Mouse (Mus musculus) G1E (cell line): ENCODE measurements at regions not wholly inside any gene's neighbourhood (a gene's known extent, or its start where the extent isn't known, plus 50 kb on each side); places are given as distances from the start of the nearest gene placed in this dataset.

Experiments
- CTCF ChIP-seq: IDR thresholded peaks from 2 replicates; pipeline ENCODE4 v1.5.1; 2012; ENCODE audit warnings: low read depth, low read length, inconsistent platforms, mixed read lengths
- GATA1 ChIP-seq: IDR thresholded peaks from 2 replicates; pipeline ENCODE4 v1.6.1; 2012; ENCODE audit warnings: borderline replicate concordance, low read length, inconsistent platforms, mixed read lengths
- GATA2 ChIP-seq: IDR thresholded peaks from 2 replicates; pipeline ENCODE4 v1.6.1; 2012; ENCODE audit warnings: low read depth, low read length, inconsistent platforms, borderline replicate concordance
- POLR2AphosphoS5 ChIP-seq: IDR thresholded peaks from 2 replicates; pipeline ENCODE4 v1.6.1; 2012; ENCODE audit warnings: low read depth, low read length, inconsistent platforms; ENCODE audit not compliant: insufficient replicate concordance
- TAL1 ChIP-seq: conservative IDR thresholded peaks from 2 replicates; pipeline ENCODE4 v1.6.1; 2012; ENCODE audit warnings: low read depth, low read length, inconsistent platforms, mixed read lengths

DNA sequence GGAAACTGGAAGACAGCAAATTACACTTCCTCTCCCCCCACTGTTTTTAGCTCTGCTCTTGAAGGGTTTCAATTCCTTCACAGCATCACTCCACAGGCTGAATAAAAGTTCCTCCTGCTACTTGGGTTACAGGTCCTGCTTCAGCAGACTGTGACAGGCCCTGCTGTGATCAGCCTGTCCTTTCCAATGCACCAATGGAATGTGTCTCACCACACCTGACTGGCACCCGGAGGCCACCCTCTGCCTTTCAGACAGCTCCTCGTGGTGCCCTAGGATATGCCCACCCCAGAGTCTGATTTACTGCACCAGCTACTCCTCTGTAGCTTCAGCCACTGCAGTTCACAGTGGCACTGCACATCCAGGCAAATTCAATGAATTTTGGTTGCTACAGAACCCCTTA is 288.0 kb downstream of the Gm11361 start:
- no peak for TF ChIP-seq CTCF
- TF ChIP-seq GATA2: no peak
- no peak for TF ChIP-seq GATA1
- TF ChIP-seq POLR2AphosphoS5: no peak
- TF ChIP-seq TAL1: no peak
